Mouse (Mus musculus) testis, adult 2 months (tissue): ENCODE results near the gene Naga.

Source experiments
- CTCF ChIP-seq: fragments of 200-500 bp; IDR thresholded peaks from 2 replicates; pipeline ENCODE4 v1.5.1; 2012; ENCODE audit warnings: low read depth, mild to moderate bottlenecking, inconsistent platforms, low read length, moderate library complexity; ENCODE audit not compliant: control insufficient read depth, insufficient read depth, insufficient replicate concordance
- POLR2A ChIP-seq: fragments of 200-500 bp; IDR thresholded peaks from 2 replicates; pipeline ENCODE4 v1.6.1; 2012; ENCODE audit warnings: low read depth, mild to moderate bottlenecking, inconsistent platforms, low read length, moderate library complexity; ENCODE audit not compliant: control insufficient read depth

DNA sequence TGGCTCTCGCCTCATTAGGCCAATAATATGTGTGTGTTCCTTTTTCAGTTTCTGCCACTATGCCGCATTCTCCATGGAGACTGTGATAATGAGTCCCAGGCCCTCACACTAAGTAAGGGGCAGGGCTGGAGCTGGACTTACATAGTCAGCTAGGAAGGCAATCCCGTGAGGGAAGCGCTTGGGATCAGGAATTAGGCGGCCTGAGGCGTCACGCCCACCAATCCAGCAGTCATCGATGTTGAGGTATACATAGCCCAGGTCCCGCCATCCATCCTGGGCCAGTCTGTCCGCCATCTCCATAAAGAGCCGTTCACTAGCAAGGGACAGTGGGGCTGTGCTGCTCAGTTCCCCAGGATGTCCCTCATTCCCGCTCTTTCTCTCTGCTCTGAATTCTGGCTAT is 2.1 kb downstream of the Naga start:
- TF ChIP-seq CTCF (no peak), POLR2A (no peak)
